Mouse (Mus musculus) testis, postnatal 10 days (tissue): ENCODE data around the gene Rhobtb3.
A peak's percentile ranks its signal among the peaks of the same experiment; 100 is the strongest.

ENCODE experiments used
- DNase-seq: peaks from one replicate; pipeline ENCODE4 v3.0.0; 2021; ENCODE audit warnings: low spot score

The Rhobtb3 gene

DNA sequence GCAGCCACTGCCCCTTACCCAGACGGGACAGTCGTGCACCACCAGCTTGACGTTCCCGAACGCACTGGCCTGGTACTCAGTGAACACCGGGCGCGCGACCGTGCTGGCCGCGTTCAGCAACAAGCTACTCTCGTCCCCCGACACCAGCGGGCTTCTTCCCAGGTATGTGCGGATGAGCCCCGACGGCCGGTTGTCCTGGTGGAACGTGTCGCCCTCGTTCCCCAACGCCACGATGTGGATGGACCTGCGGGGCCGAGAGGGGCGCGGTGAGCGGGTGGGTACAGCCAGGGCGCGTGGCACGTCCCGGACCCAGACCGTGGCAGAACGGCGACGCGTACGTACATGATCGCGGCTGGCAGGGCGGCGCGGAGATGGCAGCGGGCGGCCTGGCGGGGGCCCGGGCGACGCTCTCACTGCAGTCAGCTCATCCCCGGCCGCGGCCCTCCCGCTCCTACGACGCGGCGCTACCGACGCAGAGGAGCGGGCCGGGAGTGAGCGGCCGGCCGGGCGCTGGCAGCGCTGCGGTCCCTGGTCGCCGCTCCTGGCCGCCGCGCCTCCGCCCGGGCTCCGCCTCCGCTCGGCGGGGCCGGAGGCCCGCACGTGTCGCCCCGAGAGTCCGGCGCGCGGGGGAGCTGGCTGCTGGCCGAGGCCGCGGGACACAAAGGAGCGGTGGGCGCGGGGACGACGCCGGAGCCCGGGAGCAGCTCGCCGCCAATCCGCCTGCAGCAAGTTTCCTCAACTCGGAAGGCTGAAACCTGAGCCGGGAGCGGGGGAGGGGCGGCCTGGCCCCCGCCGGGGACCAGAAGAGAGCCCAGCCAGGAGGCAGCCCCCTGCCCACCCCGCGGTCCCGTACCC is at the start of gene Rhobtb3:
Gene Rhobtb3, minus strand, starts transcription at position 737 of the 855 bp plus-strand sequence.
- DNase-seq, result peak; percentile 91

DNA sequence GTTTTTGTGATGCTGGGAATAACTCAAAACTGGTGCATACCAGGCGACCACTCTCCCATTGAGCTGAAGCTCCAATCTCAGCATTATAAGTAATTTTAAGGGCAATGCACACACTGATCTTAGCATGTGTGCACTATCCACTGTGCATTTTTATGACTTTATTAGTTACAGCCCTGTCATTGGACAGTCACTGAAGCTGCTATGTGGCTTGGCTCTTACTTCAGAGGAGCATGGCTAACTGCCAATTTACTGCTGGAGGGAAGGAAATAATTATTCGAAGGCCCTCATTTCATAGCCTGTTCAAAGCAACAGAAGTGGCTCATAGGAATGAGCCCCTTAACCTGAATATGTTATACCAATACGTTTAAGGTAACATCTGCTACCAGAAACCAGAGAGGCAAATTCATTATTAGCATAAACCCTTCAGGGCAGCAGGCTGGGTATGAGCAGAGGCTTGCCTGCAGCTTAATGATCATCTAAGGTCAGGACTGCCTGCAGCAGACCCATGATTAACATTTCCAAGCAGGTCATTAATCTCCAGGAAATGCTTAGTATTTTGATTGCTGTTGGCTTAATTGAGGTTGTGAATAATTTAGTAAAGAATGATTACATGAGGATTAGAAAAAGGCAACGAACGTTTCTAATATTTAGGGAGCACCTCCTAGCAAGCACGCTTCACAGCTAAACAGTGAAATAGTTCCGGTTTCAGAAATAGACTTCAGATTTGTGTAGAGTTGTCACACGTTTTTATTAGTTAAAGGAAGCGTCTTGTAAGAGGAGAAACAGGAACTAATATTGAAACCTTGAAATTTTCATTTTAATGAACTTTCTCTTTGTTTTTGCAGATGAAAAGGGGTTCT is 48.7 kb upstream of the Rhobtb3 start:
- DNase-seq, result no peak

- no peak for DNase-seq
Measured at GRCm38 (mm10) chr13:75988096-75988495, 44.4 kb upstream of the Rhobtb3 start.

DNA sequence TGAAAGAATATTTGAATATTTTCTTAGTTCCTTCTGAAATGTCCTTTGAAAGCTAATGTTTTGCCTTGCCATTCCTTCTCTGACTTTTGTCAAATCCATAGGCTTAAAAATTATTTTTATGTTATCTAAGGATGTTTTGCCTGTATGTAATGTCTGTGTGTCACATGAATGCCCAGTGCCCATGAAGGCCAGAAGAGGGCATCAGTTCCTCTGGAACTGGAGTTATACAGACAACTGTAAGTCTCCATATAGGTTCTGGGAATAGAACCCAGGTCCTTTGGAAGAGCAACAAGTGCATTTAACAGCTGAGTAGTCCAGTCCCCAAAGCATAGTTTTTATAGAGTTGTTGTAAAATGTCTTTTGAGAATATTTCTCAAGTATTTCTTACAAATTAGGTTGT is 38.2 kb upstream of the Rhobtb3 start:
- DNase-seq, result no peak

DNA sequence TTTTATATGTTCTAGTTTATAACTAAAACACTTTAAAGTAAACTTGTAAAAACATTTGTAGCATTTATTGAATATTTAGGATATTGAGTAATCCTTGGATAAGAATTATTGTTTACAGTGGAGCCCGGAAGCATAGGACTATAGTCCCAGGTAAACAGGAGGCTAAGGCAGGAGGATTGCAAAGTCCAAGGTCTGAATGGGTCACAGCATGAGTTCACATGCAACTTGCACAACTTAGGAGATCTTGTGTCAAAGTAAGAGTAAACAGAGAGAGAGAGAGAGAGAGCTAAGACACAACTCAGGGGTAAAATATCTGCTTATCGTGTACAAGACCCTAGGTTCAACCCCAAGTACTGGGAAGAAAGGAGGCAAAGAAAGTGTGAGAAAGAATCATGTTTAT is 32.9 kb upstream of the Rhobtb3 start:
- no peak for DNase-seq

GRCm38 (mm10) chr13:75976218-75976617 is 32.5 kb upstream of the Rhobtb3 start:
- no peak for DNase-seq

DNA sequence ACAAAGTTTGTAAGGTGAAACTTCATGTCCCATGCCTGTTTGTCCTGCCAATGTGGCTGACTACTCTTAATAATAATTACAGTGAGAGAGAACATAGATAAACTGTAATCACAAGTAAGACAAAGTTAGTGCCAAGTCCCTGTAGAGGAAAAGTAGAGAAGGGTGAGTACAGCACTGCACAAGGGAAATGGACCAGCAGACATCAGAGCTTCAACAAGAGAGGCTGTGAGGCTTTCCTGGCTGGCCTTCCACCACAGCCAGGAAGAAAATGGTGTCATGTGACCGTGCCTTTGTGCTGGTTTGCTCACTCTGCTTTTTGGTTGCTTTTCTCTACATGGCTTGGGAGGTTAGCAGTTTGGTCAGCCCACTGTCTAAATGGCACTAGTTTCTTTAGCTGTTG is 31.9 kb upstream of the Rhobtb3 start:
- DNase-seq, result no peak

DNA sequence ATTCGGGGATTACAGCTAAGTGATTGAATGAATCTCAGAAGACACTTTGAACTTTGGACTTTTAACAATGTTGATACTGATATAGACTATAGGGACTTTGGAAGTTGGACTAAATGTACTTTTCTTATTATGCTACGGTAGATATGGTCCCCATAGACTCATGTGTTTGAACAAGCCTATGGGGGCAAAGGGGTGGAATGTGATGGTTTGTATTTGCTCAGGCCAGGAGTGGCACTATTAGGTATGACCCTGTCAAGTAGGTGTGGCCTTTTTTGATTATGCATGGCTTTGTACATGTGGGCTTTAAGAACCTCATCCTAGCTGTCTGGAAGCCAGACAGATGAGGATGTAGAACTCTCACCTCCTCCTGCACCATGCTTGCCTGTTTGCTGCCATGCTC is 30.8 kb upstream of the Rhobtb3 start:
- no peak for DNase-seq

DNA sequence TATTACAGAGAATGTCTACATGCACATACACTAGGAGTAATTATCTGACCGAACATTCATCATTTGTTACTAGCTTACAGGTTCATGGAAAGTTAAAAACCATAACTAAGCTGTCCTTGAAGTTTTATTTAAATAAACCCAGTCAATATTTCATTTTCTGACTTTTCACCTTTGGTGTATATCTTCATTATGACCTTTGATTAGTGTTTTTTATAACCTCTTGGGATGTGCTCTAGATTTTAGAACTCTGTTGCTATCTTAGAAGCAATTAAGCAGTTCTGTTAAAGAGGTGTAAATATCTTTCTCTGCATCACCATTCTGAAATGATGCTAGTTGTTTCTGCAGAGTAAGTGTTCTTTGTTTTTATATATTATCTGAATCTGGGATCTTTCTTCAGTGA is 23.1 kb upstream of the Rhobtb3 start, which contains the start of gene Spata9:
Gene Spata9, plus strand, starts transcription at position 301 of the 400 bp plus-strand sequence.
- no peak for DNase-seq

DNA sequence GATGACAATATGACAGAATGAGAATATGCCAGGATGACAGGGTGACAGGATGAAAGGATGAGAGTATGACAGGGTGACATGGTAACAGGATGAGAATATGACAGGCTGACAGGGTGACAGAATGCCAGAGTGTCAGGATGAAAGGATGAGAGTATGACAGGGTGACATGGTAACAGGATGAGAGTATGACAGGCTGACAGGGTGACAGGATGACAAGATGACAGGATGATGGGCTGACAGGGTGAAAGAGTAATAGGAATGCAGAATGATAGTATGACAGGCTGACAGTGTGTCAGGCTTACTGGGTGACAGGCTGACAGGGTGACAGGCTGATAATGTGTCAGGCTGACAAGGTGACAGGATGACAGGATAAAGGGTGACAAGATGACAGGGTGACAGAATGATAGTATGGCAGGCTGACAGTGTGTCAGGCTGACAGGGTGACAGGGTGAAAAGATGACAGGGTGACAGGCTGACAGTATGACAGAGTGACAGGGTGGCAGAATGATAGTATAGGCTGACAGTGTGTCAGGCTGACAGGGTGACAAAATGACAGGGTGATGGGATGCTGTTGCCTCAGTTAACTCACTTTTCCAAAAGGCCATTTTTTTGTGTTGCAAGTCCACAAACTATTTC is 11.8 kb upstream of the Rhobtb3 start:
- no peak for DNase-seq

- no peak for DNase-seq
Measured at GRCm38 (mm10) chr13:75950295-75950694, 6.6 kb upstream of the Rhobtb3 start.

DNA sequence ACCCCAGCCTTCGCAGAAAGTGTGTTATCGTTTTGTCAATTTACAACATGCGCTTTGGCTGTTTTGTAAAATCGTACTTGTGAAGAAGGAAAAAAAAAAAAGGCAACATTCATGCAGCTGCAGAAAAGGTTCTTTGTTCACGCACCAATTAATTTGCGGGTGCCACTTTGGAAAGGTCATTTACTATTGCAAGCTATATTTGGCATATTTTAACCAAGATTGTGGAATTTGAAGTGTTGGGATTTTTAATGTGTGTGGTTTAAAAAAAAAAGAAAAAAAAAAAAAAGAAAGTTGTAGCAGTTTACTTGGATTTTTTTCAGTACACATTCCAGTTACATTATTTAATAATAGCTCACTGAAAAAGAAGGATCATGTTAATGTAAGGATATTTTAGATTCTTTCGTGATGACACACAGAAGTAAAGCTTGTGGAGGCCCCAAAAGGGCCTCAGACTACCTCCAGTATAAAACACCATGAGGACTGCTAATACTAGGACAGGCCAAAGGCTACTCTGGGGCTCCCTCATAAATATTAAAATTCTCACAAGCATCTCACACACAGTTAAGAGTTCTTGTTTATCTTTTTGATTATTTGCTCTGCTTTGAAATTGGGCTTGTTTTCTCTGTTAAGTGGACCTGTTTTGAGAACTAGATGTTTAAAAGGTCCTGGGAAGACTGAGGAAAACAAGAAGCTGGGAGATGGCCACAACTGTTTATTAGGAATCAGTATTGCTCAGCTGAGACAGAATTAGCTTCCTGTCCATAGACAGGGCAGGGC is 507 bp upstream of the Rhobtb3 start:
- no peak for DNase-seq

DNA sequence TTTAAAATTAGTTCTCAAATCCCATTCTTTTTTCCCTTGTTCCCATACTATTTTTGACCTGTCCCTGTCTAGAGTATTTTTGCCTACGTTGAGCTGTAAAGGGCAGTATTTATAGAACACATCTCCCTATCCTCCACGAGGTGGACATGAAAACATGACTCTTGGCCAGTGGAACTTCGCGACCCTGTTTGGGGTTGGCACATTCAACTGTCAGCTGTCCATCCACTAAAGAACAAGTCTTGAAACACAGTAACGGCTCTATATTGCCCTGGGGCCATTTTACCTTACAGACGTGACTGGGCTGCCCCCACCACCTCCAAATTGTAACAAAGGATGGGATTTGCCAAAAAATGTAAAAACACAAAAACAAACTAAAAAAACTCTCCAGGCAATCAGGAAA is 994 bp downstream of the Rhobtb3 start:
- no peak for DNase-seq

GRCm38 (mm10) chr13:75941518-75942295 is 2.0 kb downstream of the Rhobtb3 start:
- no peak for DNase-seq

DNA sequence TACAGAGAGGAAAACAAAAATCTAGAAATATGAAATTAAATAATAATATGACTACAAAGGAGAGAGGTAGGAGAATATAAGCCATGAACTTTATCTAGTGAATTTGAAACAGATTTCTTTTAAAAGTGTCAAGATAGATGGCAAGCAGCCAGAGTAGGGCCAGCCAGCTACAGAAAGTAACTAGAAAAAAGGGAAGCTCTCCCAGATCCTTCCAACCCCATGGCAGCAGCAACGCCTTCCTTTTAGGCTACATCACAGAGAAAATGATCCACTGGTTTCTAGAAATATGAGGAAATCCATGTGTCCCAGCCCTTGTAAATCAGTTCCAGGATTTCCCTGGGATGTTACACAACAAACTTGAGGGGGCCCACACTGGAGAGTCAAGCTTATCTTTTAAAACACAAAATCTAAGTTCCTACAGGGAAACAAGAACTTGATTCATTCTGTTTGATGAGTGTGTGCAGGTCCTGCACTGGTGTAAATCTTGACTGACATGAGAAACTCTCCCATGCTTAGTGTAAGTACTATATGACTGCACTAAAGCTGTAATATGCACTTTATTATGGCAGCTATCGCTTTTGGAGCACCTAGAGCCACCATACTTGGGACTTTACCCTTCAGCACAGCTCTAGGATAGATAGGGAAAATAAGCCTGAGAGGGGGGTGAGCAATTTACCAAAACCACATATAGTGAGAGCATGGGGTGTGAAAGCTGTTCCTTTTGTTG is 2.8 kb downstream of the Rhobtb3 start:
- DNase-seq, result no peak

DNA sequence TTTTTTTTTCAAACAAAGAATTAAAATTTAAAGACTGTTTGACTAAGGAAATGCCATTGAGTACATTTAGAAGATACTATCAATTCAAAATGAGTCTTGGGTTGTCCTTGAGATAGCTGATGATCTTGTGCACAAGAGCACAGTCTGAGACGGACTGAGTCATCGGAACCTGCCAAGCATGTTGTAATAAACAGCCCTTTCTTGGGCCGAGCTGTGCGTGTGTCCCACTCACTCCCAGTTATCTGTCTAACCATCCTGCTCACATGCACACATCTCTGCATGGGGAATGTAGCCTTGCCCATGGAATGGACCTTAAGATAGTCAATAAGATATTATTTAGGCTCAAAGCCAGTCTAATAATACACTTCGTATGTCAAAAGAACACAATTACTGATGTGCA is 4.9 kb downstream of the Rhobtb3 start:
- no peak for DNase-seq

GRCm38 (mm10) chr13:75933287-75933686 is 10.4 kb downstream of the Rhobtb3 start:
- no peak for DNase-seq

- DNase-seq, result peak; percentile 78
Measured at GRCm38 (mm10) chr13:75931073-75931472, 12.7 kb downstream of the Rhobtb3 start.

DNA sequence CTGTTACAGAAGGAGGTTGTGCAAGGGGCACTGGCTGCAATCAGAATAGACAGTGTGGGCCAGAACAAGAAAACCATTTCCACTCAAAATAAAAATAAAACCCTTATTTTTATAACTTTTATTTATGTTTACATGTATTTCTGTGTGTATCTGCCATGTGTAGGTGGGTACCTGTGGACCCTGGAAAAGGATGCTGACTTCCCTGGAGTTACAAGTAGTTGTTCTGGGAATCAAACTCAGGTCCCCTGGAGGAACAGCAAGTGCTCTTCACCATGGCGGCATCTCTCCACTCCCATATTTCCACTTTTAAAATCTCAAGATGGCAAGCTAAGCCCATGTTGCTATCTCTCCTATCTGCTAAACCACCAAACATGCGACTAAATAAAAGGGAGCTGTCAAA is 13.1 kb downstream of the Rhobtb3 start:
- DNase-seq, result no peak

GRCm38 (mm10) chr13:75930023-75930422 is 13.7 kb downstream of the Rhobtb3 start:
- DNase-seq, result no peak
